Mouse (Mus musculus) kidney, adult 2 months (tissue): ENCODE measurements around the gene Swap70.

ENCODE experiments used
- CTCF ChIP-seq: fragments of 200-500 bp; conservative IDR thresholded peaks from 2 replicates; pipeline ENCODE4 v1.5.1; 2011; ENCODE audit warnings: low read depth, mild to moderate bottlenecking, control low read depth, low read length, moderate library complexity, mixed read lengths; ENCODE audit not compliant: insufficient read depth, insufficient read length
- POLR2A ChIP-seq: fragments of 200-500 bp; IDR thresholded peaks from one replicate; pipeline ENCODE4 v1.6.1; 2011; ENCODE audit warnings: low read depth, low read length, control low read depth

DNA sequence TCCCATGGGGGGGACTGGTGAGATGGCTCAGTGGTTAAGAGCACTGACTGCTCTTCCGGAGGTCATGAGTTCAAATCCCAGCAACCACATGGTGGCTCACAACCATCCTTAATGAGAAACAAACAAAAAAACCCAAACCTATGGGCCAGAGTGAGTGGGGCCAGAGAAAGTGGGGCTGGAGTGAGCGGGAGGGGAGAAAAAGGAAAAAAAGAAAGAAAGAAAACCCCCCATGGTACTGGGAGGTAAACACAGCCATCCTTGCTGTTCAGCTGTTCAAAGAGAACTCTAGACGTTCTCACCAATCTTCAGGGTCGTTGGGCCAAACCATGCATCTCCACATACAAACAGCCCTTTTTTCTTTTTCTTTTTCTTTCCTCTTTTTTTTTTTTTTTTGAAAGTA, 18.1 kb downstream of the Swap70 start:
- TF ChIP-seq POLR2A (no peak), CTCF (no peak)
